Mouse (Mus musculus) midbrain, embryonic 15.5 days (tissue): ENCODE data around the gene Polr2f. TPM values are rescaled to one million over a fixed set of nuclear protein-coding genes. Genes with fewer than 3 reads are reported as not detected.

ENCODE experiments used
- ATAC-seq: fragments of 200-750 bp; cut with Nextera tagmentation; replicated peaks from 2 replicates; pipeline ENCODE4 v1.8.0; 2017; ENCODE audit warnings: moderate TSS enrichment
- H3K27ac ChIP-seq: fragments of 300-500 bp; sonication (generic); 2 replicates; pipeline ENCODE4 v1.5.1; 2015; ENCODE audit warnings: mild to moderate bottlenecking, inconsistent platforms
- H3K27me3 ChIP-seq: fragments of 300-500 bp; sonication (generic); replicated peaks from 2 replicates; pipeline ENCODE4 v1.6.1; 2015; ENCODE audit warnings: inconsistent platforms
- H3K36me3 ChIP-seq: fragments of 300-500 bp; sonication (generic); replicated peaks from 2 replicates; pipeline ENCODE4 v1.6.1; 2015; ENCODE audit warnings: inconsistent platforms
- H3K4me1 ChIP-seq: fragments of 300-500 bp; sonication (generic); 2 replicates; pipeline ENCODE4 v1.6.1; 2015; ENCODE audit warnings: inconsistent platforms
- H3K4me2 ChIP-seq: fragments of 300-500 bp; sonication (generic); 2 replicates; pipeline ENCODE4 v1.6.1; 2015; ENCODE audit warnings: inconsistent platforms, mild to moderate bottlenecking, moderate library complexity
- H3K4me3 ChIP-seq: fragments of 300-500 bp; sonication (generic); 2 replicates; pipeline ENCODE4 v1.5.1; 2015; ENCODE audit warnings: mild to moderate bottlenecking, inconsistent platforms
- H3K9ac ChIP-seq: fragments of 300-500 bp; sonication (generic); 2 replicates; pipeline ENCODE4 v1.6.1; 2015; ENCODE audit warnings: mild to moderate bottlenecking, inconsistent platforms
- H3K9me3 ChIP-seq: fragments of 300-500 bp; sonication (generic); 2 replicates; pipeline ENCODE4 v1.6.1; 2016; ENCODE audit warnings: inconsistent platforms
- WGBS: fragments of 180-500 bp; shearing (Covaris S2); methylation state at CpG from one replicate; pipeline ENCODE4 v1.1.7; 2015; ENCODE audit warnings: mixed read lengths; 5-methylcytosine and 5-hydroxymethylcytosine counted together
- polyA plus RNA-seq: library from polyadenylated mRNA; unstranded; fragments of >200 nt; fragmentation: Nextera tagmentation; extraction: Ambion mirVana; gene quantifications from 2 replicates; pipeline ENCODE4 v1.2.1, GENCODE M21; 2015

Gene Polr2f
- polyA plus RNA-seq, 1 experiment from 2014 or later = 243 TPM

DNA sequence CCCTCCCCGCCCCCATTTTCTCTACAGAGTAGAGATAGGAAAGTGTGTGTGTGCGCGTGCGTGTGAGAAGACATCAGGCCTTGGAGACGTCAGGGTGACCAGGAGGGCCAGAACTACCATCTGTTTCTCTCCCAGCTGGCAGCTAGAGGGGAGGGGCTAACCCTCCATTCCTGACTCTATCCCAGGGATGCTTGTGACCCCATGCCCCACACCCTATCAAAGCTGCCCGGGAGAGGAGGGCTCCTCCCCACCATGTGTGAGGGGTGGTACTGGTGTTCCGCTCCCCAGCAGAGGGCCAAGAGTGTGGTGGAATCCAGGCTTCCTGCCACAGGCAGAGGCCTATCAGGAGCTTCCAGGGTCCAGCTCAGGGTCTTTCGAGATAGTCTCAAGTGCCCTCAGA is 25.9 kb downstream of the Polr2f start:
- H3K4me3 ChIP-seq = no peak overlapping the region
- WGBS = 54% methylated on average over 8 of the region's 8 CpGs
- no peaks in the 10 kb centered on the region for H3K9me3 ChIP-seq
- H3K27ac ChIP-seq = no peak overlapping the region
- peaks cover 6% of the 10 kb centered on the region; the same call in 1 of the 2 replicates for H3K4me1 ChIP-seq
- H3K36me3 ChIP-seq = no peaks in the 10 kb centered on the region
- peaks cover 39% of the 10 kb centered on the region for H3K27me3 ChIP-seq
- ATAC-seq = no peak
- no peak overlapping the region for H3K4me2 ChIP-seq
- no peak overlapping the region for H3K9ac ChIP-seq

DNA sequence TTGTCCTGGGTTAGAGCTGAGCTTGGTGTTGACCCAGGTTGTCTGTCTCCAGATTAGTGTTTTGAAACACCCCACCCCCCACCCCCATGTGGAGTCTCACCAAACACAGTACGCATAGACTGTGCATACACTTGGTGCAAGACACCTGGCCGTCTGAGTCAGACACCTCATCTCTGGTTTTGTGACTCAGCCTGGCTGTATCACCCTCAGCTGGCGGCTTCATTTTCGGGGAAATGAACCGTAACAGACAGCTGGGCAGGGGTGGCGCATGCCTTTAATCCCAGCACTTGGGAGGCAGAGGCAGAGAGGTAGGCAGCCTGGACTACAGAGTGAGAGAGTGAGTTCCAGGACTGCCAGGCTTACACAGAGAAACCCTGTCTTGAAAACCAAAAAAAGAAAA is 36.1 kb downstream of the Polr2f start:
- ATAC-seq = no peak
- 0 out of 2 replicates have a peak, but pooled peaks cover 2% of the 10 kb centered on the region for H3K27me3 ChIP-seq
- H3K9ac ChIP-seq = no peak overlapping the region
- no peaks in the 10 kb centered on the region for H3K36me3 ChIP-seq
- H3K27ac ChIP-seq = no peak overlapping the region
- H3K4me1 ChIP-seq = no peaks in the 10 kb centered on the region
- no peaks in the 10 kb centered on the region for H3K9me3 ChIP-seq
- no peak overlapping the region for H3K4me2 ChIP-seq
- no peak overlapping the region for H3K4me3 ChIP-seq
- WGBS = 43% methylated on average over 6 of the region's 6 CpGs

GRCm38 (mm10) chr15:79185213-79185612 is 44.4 kb downstream of the Polr2f start:
- no peak overlapping the region for H3K9ac ChIP-seq
- H3K36me3 ChIP-seq = no peaks in the 10 kb centered on the region
- H3K4me3 ChIP-seq = no peak overlapping the region
- no peak overlapping the region for H3K27ac ChIP-seq
- H3K9me3 ChIP-seq = no peaks in the 10 kb centered on the region
- no peak for ATAC-seq
- no peaks in the 10 kb centered on the region for H3K4me1 ChIP-seq
- no peaks in the 10 kb centered on the region for H3K27me3 ChIP-seq
- H3K4me2 ChIP-seq = no peak overlapping the region
- WGBS = 84% methylated on average over 10 of the region's 10 CpGs

GRCm38 (mm10) chr15:79187819-79188218 is 47.0 kb downstream of the Polr2f start:
- Histone ChIP-seq H3K9me3 (no peaks in the 10 kb centered on the region), H3K27ac (no peak overlapping the region), H3K4me1 (peaks cover 1% of the 10 kb centered on the region), H3K9ac (no peak overlapping the region), H3K36me3 (no peaks in the 10 kb centered on the region), H3K4me2 (no peak overlapping the region), H3K27me3 (no peaks in the 10 kb centered on the region), H3K4me3 (no peak overlapping the region)
- no peak for ATAC-seq
- WGBS = 93% methylated on average over 8 of the region's 8 CpGs

DNA sequence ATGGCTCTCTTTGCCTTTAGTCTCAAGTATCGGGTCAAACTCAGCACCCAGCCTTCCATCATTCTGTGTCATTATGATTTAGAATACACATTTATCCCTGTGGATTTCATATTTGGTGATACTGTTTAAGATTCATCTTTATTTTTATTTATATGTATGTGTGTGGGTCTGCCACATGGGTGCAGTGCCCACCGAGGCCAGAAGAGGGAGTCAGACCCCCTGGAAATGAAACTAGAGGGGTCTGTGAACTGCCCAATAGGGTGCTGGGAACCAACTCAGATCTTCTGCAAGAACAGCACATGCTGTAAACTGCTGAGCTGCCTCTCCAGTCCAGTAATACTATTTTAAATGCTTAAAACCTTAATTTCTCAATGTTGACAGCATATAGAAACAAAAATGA is 50.6 kb downstream of the Polr2f start:
- Histone ChIP-seq H3K4me2 (no peak overlapping the region), H3K27ac (no peak overlapping the region), H3K9me3 (no peaks in the 10 kb centered on the region), H3K36me3 (no peaks in the 10 kb centered on the region), H3K9ac (no peak overlapping the region), H3K27me3 (no peaks in the 10 kb centered on the region), H3K4me1 (peaks cover 14% of the 10 kb centered on the region), H3K4me3 (no peak overlapping the region)
- 95% methylated on average over 2 of the region's 2 CpGs for WGBS
- no peak for ATAC-seq

DNA sequence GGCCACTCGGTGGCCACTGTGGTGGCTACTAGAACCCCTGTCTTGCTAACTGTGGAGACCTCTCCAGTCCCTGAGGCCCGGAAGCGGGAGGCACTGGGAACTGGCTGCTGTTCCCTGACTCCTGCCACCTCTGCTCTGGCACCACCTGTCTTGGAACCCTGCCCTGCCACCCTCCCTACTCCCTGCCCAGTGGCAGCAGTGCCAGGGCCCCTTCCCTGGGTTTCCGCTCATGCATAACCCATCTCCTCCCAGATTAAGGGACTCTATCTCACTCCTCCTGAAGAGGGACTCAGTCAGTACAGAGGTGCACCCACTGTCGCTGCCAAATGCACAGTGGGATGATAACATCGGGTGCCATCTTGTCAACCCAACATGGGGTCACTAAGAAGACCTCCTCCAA is 51.6 kb downstream of the Polr2f start:
- 58% methylated on average over 6 of the region's 6 CpGs for WGBS
- no peaks in the 10 kb centered on the region for H3K27me3 ChIP-seq
- no peak overlapping the region for H3K9ac ChIP-seq
- H3K27ac ChIP-seq = peak overlapping the region; percentile 86
- peak; percentile 41; the same call in 1 of the 2 replicates for ATAC-seq
- H3K36me3 ChIP-seq = no peaks in the 10 kb centered on the region
- peaks cover 14% of the 10 kb centered on the region for H3K4me1 ChIP-seq
- peak overlapping the region; percentile 34 for H3K4me2 ChIP-seq
- H3K9me3 ChIP-seq = no peaks in the 10 kb centered on the region
- no peak overlapping the region for H3K4me3 ChIP-seq

DNA sequence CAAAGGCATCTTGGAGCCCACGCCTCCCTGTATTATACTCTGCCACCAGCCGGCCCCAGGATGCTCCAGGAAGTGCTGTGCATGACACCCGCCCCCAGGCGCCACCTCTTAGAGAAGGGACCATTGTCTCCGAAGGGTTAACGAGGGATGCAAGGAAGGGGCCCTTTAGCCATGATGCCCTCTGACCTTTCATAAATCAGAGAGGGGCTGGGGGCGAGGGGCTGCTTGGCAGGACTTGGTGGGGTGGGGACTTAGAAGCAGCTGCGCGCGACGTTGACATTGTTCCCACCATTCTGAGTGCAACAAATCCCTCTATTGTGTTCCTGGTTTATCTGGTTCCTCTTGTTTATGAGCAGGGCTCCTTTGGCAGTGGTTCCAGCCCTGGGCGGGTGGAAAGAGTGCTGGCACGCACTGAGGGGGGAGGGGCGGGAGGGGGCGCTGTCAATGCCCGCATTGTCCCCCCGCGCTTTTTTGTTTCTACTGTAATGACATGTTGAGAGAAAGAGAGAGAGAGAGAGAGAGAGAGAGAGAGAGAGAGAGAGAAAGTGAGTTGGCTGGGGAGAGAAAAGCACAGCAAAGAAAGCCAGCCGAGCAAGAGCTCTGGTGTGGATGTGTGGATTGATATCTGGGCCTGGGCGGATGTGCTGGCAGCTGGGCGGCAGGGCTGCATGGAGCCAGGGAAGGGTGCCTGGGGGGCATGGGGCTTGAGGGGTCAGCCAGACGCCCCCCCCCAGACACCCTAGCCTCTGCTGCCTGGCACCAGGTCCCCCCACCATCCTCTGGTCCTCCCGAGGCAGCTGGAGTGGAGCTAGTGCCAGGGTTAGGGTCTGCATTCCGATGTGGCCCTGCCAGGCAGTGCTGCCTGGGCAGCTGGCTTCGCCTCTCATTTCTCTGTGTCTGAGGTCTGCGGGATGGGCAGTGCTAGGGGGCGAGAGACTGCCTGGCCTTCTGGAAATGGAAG is 52.4 kb downstream of the Polr2f start:
- 15% methylated on average over 25 of the region's 27 CpGs for WGBS
- Histone ChIP-seq H3K27me3 (no peaks in the 10 kb centered on the region), H3K9ac (0 out of 2 replicates have a peak overlapping the region, but pooled peaks have one; percentile 4), H3K36me3 (no peaks in the 10 kb centered on the region), H3K9me3 (no peaks in the 10 kb centered on the region), H3K4me3 (no peak overlapping the region), H3K4me2 (peak overlapping the region; percentile 34), H3K27ac (peak overlapping the region; percentile 86), H3K4me1 (peaks cover 14% of the 10 kb centered on the region)
- peak; percentile 83 for ATAC-seq

- Histone ChIP-seq H3K9me3 (no peaks in the 10 kb centered on the region), H3K36me3 (no peaks in the 10 kb centered on the region), H3K4me1 (peaks cover 14% of the 10 kb centered on the region), H3K4me2 (no peak overlapping the region), H3K4me3 (no peak overlapping the region), H3K27ac (peak overlapping the region; percentile 86), H3K9ac (no peak overlapping the region), H3K27me3 (no peaks in the 10 kb centered on the region)
- ATAC-seq = no peak
- 88% methylated on average over 9 of the region's 9 CpGs for WGBS
Measured at GRCm38 (mm10) chr15:79194048-79194447, 53.2 kb downstream of the Polr2f start.

DNA sequence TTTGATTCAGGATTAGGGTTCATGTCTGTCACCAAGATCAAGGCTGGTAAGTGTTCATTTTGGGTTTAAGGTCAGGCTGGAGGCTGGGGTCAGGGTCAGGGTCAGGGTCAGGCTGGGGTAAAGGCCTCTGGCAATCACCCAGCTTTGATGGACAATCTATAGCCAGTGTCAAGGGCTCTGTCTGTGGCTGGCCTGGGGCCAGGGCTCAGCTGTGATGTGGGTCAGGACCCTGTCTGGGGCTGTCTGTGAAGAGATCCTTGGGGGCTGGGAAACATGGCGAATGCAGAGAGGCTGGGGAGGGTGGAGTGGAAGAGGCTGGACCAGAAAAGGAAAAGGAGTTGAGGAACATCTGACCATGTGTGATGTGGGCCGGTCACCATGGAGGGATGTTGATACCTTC is 54.1 kb downstream of the Polr2f start:
- Histone ChIP-seq H3K9me3 (no peaks in the 10 kb centered on the region), H3K36me3 (no peaks in the 10 kb centered on the region), H3K4me3 (no peak overlapping the region), H3K9ac (no peak overlapping the region), H3K27me3 (no peaks in the 10 kb centered on the region), H3K27ac (no peak overlapping the region), H3K4me2 (no peak overlapping the region), H3K4me1 (peaks cover 14% of the 10 kb centered on the region)
- no peak for ATAC-seq
- WGBS = 74% methylated on average over 2 of the region's 2 CpGs

GRCm38 (mm10) chr15:79195492-79195891 is 54.7 kb downstream of the Polr2f start:
- Histone ChIP-seq H3K4me3 (no peak overlapping the region), H3K4me1 (peaks cover 14% of the 10 kb centered on the region), H3K9ac (no peak overlapping the region), H3K27me3 (no peaks in the 10 kb centered on the region), H3K4me2 (no peak overlapping the region), H3K9me3 (no peaks in the 10 kb centered on the region), H3K27ac (no peak overlapping the region), H3K36me3 (no peaks in the 10 kb centered on the region)
- ATAC-seq = no peak
- WGBS = 85% methylated on average over 8 of the region's 8 CpGs

DNA sequence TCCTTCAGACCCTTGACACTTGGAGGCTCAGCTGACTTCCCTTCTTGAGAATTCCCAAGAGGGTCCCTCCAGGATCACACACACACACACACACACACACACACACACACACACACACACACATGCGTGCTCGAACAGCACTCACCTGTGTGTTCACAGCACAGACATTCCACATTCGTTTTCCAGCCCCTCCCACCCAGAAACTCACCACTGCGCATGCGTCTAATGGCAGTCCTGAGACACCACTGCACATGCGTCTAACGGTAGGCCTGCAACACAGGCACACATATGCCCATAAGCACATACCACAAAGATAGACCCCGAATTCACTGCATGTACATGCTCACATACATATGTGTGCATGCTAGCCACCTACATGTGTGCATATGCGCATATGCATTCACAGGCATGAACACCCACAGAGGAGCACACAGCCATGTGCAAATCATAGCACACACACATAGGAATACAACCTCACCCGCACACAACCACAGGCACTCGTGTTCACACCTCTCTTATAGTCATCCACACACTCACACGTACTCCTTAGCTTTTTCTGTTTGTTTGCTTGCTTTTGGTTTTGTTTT is 58.7 kb downstream of the Polr2f start:
- H3K9me3 ChIP-seq = no peaks in the 10 kb centered on the region
- no peaks in the 10 kb centered on the region for H3K27me3 ChIP-seq
- no peak for ATAC-seq
- peaks cover 17% of the 10 kb centered on the region for H3K4me1 ChIP-seq
- no peak overlapping the region for H3K9ac ChIP-seq
- 94% methylated on average over 12 of the region's 12 CpGs for WGBS
- H3K4me3 ChIP-seq = no peak overlapping the region
- no peaks in the 10 kb centered on the region for H3K36me3 ChIP-seq
- no peak overlapping the region for H3K4me2 ChIP-seq
- no peak overlapping the region for H3K27ac ChIP-seq
